Mouse (Mus musculus) mammary gland, adult 2 months (tissue): ENCODE results near the gene Grin2c. TPM values are rescaled to one million over a fixed set of nuclear protein-coding genes. Genes with fewer than 3 reads are reported as not detected.

Experiments
- polyA plus RNA-seq: library from polyadenylated mRNA; depleted of rRNA; stranded (reverse); fragments of >200 nt; gene quantifications from 2 replicates; pipeline ENCODE4 v1.2.3, GENCODE M21; 2012; ENCODE audit warnings: low replicate concordance; rRNA removed

The Grin2c gene
- polyA plus RNA-seq: 0.11 and 0.59 TPM in 2 replicates

DNA sequence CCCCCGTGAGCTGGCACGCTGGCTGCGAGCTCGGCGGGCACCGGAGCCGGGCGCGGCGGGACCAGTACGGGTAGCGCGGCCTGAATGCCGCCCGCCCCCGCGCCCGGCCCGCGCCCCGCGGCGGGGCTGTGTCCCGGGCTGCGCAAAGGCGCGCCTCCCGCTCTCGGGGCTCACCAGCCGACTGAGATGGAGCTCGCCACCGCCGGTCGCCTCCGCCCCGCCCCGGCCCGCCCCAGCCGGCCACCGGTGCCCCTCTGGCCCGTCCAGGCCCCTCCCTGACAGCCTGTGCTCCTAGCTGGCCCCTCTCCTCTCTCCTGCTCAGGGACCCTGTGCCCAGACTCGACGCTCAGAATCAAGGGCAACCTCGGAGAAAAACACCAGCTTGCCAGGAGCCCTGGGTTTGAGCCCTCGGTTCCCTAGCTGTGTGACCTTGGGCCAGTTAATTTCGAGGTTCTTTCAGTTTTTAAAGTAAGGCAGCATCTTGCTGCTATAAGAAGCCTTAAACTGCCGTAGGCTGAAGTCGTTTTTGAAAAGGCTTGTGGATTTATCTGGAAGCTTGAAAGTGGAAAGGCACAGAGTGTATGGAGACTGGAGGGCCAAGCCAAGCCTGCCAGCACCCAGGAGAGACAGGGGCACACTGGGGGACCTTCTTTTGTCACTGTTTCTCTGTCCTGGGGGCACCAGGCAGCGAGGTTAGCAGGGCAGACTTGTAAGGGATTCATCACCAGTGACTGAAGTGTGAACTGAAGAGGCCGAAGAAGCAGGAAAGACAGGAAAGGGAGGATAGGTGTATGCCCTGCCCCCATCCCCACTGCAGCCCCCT is at the start of gene Grin2c:
Grin2c (minus strand) TSS at position 183 of the 823 bp plus-strand sequence.

DNA sequence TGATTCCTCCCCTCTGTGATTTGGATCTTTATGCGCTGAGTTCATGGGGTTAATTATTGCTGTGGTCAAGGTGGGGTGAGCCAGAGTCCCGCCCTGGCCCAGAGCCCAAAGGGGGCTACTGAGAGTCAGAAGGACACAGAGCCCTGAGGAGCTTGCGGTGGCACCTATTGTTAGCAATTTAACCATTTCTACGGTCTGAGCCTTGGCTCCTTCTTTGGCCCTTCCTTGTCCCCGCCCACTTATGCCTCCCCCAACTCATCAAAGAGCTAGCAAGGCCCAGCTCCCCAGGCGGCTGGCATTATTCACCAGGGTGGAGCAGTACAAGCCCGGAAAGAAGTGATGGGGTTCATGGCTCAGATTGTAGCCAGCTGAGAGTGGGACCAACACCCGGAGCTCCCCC is 39.8 kb upstream of the Grin2c start, which contains the start of gene Otop2:
Otop2 (plus strand) TSS at position 301 of the 400 bp plus-strand sequence.

DNA sequence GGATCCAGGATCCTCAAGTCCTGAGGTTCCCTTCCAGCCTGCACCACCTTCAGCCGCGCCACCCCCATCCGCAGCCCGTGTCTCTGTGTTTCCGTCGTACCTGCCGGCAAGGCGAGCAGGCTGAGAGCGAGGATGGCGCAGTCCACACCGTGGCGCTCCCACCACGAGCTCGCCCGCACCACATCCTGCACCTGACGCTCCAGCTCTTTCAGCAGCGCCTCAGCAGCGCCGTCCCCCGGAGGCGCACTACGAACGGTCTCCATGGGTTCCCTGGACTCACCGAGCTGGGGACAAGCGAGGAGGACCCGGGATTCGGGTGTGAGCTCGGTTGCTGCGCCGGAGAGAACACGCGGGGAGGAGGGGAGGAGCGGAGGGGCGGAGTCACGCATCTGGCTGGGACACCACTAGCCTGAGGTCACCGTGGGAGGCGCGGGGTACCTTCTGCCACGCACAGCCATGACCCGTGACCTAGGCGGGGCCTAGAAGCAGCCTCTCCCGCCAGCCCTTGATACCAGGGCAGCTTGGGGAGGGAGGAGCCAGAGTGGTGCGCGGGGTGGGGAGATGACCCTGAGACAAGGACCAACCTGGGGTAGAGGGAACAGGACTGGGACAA is 30.3 kb upstream of the Grin2c start, which contains the start of gene Fads6:
Fads6 (minus strand) TSS at position 450 of the 613 bp plus-strand sequence.

DNA sequence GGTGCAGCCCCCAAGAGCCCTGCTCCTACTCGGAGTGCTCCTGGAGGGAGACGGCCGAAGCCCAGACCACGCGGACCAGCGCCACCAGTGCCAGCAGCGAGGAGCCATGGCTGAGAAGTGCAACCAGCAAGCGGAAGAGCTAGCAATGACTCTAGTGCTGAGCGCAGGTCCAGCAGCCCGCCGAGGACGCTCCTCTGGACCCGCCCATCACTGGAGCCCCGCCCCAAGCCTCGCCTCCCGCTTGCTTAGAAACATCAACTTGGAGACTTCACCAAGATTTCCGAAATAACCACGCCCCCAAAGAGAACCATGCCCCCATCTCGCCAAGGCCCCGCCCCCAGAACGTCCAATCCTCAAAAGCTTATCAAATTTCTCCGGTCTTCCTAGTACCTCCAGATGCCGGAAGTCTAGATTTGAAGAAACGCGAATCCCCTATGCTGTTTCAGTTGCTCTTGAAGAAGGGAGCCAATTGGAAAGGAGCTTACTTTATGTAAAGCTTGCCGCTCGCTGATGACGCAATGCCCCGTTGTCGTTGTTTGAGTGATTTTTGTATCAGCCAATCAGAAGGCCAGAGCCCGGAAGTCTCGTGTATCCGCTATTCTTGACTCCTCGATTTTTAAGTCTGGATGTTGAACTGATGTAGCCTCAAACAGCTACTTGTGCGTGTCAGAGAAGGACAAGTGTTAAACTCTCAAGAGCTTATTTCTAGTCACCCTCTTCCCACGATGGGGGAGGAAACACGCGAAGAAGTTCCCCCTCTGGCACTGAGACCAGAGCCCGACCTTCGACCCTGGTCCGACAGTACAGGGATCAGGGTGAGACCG is 9.9 kb upstream of the Grin2c start, which contains the start of gene Fdxr:
Fdxr (minus strand) TSS at position 271 of the 824 bp plus-strand sequence.

Other genes with a start within 250 kb of the Grin2c start
- gene Cd300ld4, start 240.2 kb downstream of the Grin2c start, polyA plus RNA-seq: 8.4 and 32.3 TPM in 2 replicates
- gene Cd300ld5, start 229.5 kb downstream of the Grin2c start, polyA plus RNA-seq: 20.6 and 34.4 TPM in 2 replicates
- 72.5 and 131 TPM in 2 replicates for gene Cd300ld3, start 218.8 kb downstream of the Grin2c start, polyA plus RNA-seq
- gene Cd300e, start 205.1 kb downstream of the Grin2c start, polyA plus RNA-seq: 0.13 and 0.66 TPM in 2 replicates
- gene Rab37, start 175.8 kb downstream of the Grin2c start, polyA plus RNA-seq: 4.9 and 6.1 TPM in 2 replicates
- gene Cd300lf, start 133.3 kb downstream of the Grin2c start, polyA plus RNA-seq: 3.5 and 3.7 TPM in 2 replicates
- 42.0 and 64.9 TPM in 2 replicates for gene Slc9a3r1, start 103.9 kb downstream of the Grin2c start, polyA plus RNA-seq
- 22.5 TPM in 2 replicates for gene Tmem104, start 79.8 kb downstream of the Grin2c start, polyA plus RNA-seq
- gene Nat9, start 79.4 kb downstream of the Grin2c start, polyA plus RNA-seq: 21.1 and 25.5 TPM in 2 replicates
- gene Fdxr, start 9.8 kb upstream of the Grin2c start, polyA plus RNA-seq: 17.8 and 30.0 TPM in 2 replicates
- 4.2 and 5.5 TPM in 2 replicates for gene Fads6, start 30.4 kb upstream of the Grin2c start, polyA plus RNA-seq
- not detected in 2 replicates for gene Otop2, start 39.9 kb upstream of the Grin2c start, polyA plus RNA-seq
- gene Ush1g, start 54.8 kb upstream of the Grin2c start, polyA plus RNA-seq: 0.26 and 0.37 TPM in 2 replicates
- gene Otop3, start 67.5 kb upstream of the Grin2c start, polyA plus RNA-seq: 0.05 and 0.16 TPM in 2 replicates
- 53.5 and 57.6 TPM in 2 replicates for gene Hid1, start 100.5 kb upstream of the Grin2c start, polyA plus RNA-seq
- 18.2 and 20.7 TPM in 2 replicates for gene Cdr2l, start 114.7 kb upstream of the Grin2c start, polyA plus RNA-seq
- 58.1 and 65.1 TPM in 2 replicates for gene Mrpl58, start 136.5 kb upstream of the Grin2c start, polyA plus RNA-seq
- gene Atp5h, start 152.7 kb upstream of the Grin2c start, polyA plus RNA-seq: 52.6 and 152 TPM in 2 replicates
- gene Kctd2, start 152.9 kb upstream of the Grin2c start, polyA plus RNA-seq: 36.0 and 38.1 TPM in 2 replicates
- 0.42 and 0.57 TPM in 2 replicates for gene Trim80, start 173.3 kb upstream of the Grin2c start, polyA plus RNA-seq
- gene Slc16a5, start 195.2 kb upstream of the Grin2c start, polyA plus RNA-seq: 5.7 and 10.6 TPM in 2 replicates
- gene Armc7, start 208.4 kb upstream of the Grin2c start, polyA plus RNA-seq: 11.8 and 44.6 TPM in 2 replicates
- 41.8 and 67.1 TPM in 2 replicates for gene Nt5c, start 224.6 kb upstream of the Grin2c start, polyA plus RNA-seq
- gene Jpt1, start 247.1 kb upstream of the Grin2c start, polyA plus RNA-seq: 216 and 221 TPM in 2 replicates